Mouse (Mus musculus) granulocyte monocyte progenitor cell, adult 5-6 weeks (primary cell): Measurements from ENCODE around the gene Uap1. TPM values are rescaled to one million over a fixed set of nuclear protein-coding genes. Genes with fewer than 3 reads are reported as not detected.
"Not testable (repeated sequence)": the region's sequence is repeated elsewhere in the genome, so short reads cannot be mapped to it uniquely, and the experiment has no call there.

Source experiments
- ATAC-seq: replicated peaks from 2 replicates; pipeline ENCODE4 v1.8.0; 2016; ENCODE audit warnings: mild to moderate bottlenecking, moderate TSS enrichment, inconsistent platforms; ENCODE audit not compliant: poor library complexity, severe bottlenecking
- total RNA-seq, 2 experiments: library from RNA; stranded (forward) in 1 of 2; stranded (reverse) in 1 of 2; fragments of 200-712, 200-1000 nt in 1 of 2; fragments of >200 nt in 1 of 2; fragmentation: Nextera tagmentation in 1 of 2; gene quantifications; 2 replicates each; pipeline ENCODE4 v1.2.3; 2014 to 2017

The Uap1 gene
- total RNA-seq, 2 experiments from 2014 or later, result 49.5 to 144 TPM

DNA sequence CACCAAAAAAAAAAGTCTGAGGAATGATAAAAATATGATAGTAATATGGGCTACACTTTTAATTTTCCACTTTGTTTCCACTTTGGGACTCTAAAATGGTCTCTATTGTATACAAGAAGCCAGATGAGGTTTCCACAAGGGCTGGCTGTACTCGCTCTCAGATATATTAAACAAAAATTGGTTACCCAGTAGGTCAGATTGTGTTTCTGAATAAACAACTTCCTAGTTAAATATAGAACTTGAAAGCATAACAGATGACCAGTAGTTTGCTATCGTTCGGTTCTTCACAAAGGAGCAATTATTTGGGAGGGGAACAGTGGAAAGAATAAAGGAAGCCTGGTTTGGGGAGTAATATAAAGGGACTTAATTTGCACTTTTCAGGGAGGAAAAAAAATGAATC, 43.8 kb downstream of the Uap1 start:
- ATAC-seq, result no peak

DNA sequence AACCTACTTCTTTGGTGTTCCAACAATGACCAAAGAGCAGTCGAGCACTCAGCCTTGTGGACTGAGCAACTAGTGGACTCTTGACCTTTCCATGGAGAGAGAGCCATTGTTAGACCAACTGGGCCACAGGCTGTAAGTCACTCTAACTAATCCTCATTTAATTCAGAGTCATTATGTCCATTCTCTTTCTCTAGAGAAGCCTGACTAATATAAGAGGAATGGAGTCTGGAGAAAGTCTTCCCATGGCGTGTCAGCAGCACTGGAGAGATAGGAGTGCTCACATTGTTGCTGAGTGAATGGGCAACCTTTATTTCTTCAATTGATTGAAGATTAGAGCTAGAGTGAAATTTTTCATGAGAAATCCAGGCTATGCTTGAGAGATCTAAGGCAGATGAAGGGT, 50.1 kb downstream of the Uap1 start:
- no peak for ATAC-seq

DNA sequence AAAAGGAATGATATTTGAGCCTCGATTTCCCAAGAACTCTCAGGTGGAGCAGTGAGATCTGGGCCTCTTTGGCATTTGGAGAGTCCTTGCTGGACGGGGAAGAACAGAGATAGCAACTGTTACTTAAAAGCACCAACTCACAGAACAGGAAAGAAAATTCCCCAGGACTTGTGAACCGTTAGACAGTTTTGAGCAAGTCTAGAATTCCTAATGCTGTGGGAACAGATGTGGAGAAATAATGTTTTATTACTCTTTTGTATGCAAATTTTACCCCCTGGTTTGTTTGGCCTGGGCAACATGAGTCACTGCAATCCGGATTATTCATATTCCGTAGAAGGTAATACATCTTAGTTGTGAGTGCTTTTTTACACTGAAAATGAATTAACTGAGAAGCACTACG, 61.1 kb downstream of the Uap1 start:
- no peak for ATAC-seq

DNA sequence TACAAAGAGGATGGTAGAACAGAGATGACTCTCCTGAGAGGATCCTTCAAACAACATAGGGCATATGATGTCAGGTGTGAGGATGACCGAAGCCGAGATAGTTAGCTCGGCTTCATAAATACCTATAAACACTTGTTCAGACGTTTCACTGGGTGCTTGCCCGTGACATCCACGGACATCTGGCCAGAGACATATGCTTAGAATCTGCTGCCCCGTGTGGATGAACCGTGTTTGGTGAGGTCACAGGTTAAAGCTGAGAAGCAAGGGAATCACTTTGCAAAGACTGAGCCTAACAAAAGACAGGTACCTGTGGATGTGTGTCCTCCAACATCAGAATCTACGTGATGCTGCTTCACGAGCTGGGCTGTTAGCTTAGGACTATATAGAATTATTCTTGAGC, 62.5 kb downstream of the Uap1 start:
- ATAC-seq, result no peak

DNA sequence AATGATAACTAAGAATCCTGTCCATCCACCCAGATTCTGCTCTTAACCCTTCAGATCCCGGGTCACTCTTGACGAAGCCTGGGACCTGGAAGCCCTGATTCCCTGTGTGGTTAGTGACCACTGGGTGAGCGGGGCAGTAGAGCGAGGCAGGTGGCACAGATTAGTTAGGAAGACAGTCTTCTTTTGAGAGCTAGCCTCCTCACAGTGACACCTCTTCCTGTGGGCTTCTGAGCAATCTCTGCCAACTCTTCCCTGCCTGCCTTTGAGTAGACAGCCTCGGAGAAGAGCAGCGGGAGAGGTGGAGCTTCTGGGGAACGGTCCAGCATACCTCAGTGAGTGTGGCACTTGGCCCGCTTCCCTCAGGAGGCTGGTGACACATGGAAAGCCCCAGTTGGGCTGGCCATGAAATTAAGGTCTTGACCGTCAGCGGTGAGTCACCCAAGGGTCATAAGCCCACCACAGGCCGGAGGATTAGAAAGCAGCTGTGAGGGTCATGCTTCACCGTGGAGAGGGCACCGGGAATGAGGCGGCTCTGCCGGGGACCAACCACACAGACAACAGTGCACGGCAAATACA, 63.0 kb downstream of the Uap1 start:
- no peak for ATAC-seq

DNA sequence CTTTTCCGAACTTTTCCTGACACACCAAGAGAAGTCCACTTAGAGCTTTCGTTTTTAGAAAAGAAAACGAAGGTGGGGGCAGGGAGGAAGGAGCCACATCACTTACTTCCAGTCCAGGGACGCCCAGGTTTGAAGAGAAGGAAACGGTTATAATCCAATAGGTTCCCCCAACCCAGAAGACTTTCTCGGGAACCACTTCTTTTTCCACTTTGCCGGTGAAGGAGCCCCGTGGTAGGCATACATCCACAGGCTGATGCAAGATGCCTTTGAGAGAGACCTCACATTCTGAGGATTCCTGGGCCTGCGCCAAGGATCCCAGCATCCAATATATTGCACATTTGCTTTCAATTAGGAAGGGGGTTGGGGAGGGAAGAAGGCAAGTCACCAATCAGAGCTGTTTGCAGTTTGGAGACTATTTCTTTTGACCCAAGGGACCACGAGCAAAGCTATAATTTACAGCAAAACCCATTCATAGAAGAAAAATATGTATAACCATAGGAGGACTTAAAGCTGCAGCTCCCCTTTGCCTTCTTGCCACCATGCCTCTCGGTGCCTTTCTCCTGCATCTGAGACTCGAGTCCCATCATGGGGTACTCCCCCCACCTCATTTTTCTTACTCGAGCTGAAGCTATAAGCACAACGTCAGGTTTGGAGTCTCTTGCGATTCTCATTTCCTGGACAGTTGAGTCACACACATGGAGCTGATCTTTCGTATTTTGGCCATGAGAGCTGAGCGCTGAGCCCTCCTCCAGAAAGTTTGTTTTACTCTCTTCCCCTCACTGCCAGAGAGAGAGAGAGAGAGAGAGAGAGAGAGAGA, 64.0 kb downstream of the Uap1 start, which contains the start of gene Ddr2:
Ddr2 (minus strand) TSS at position 247 of the 817 bp plus-strand sequence.
- no peak for ATAC-seq

DNA sequence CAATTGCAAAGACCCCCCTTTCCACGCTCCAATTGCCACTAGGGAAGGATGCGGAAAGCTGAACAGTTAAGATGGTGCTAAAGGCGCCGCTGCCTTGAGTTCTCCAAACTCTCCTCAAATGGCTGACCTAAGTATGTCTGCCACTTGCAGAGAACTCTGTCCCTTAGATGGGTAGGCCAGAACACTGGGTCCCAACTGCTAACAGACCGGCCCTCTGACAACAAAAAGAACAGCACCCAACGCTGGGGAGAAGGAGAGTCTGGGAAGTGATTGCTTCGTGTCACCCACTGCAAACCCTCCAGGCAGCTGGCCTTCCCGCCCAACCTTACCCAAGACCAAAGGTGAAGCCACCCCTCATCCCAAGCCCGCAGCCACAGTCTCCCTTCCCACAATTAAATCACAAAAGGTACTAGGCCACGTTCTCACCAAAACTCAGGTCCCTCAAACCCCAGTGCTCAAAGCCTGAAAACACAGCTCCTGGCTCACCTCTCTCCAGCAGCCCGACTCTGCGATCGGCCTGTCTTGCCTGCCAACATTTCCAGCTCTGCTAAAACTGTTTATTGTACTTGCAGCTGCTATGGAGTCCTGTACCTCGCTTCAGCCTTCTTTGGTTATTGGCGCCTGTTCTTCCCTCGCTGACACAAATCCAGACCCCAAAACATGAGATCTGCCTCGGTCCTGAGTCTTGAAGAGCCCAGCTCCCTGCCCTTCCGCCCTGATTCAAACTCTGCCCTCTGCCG, 64.8 kb downstream of the Uap1 start:
- ATAC-seq, result no peak

DNA sequence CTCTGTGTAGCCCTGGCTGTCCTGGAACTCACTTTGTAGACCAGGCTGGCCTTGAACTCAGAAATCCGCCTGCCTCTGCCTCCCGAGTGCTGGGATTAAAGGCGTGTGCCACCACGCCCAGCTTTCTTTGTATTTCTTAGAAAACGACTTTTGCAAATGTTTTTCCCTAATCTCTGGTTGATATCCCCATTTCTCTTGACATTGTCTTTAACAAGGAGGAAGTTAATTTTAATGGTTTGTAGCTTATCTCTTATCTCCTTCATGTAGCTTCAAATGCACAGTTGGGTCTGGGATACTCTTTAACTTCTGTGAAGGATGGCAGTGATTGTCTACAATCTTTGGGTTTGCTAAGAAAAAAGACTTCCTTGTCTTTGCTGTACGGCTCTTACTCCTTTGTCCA, 71.9 kb downstream of the Uap1 start:
- ATAC-seq, result not testable (repeated sequence)

Other genes with a start within 250 kb of the Uap1 start
- not detected in 2 replicates for gene Ccdc190, start 246.3 kb downstream of the Uap1 start, total RNA-seq (2014; fragmentation: Nextera tagmentation)
- not detected in 2 replicates for gene Ccdc190, start 246.3 kb downstream of the Uap1 start, total RNA-seq (2017)
- 1.8 and 2.9 TPM in 2 replicates for gene Hsd17b7, start 205.7 kb downstream of the Uap1 start, total RNA-seq (2014; fragmentation: Nextera tagmentation)
- 3.7 and 6.9 TPM in 2 replicates for gene Hsd17b7, start 205.7 kb downstream of the Uap1 start, total RNA-seq (2017)
- gene Ddr2, start 64.2 kb downstream of the Uap1 start, total RNA-seq (2014; fragmentation: Nextera tagmentation), result not detected in 2 replicates
- 0.05 TPM in 1 of 2 replicates, not detected in the other for gene Ddr2, start 64.2 kb downstream of the Uap1 start, total RNA-seq (2017)
- 30.4 and 35.6 TPM in 2 replicates for gene Uhmk1, start 40.4 kb upstream of the Uap1 start, total RNA-seq (2014; fragmentation: Nextera tagmentation)
- gene Uhmk1, start 40.4 kb upstream of the Uap1 start, total RNA-seq (2017), result 45.6 and 45.8 TPM in 2 replicates
- not detected in 2 replicates for gene Sh2d1b2, start 57.8 kb upstream of the Uap1 start, total RNA-seq (2014; fragmentation: Nextera tagmentation)
- gene Sh2d1b2, start 57.8 kb upstream of the Uap1 start, total RNA-seq (2017), result not detected in 2 replicates
- gene Sh2d1b1, start 102.4 kb upstream of the Uap1 start, total RNA-seq (2014; fragmentation: Nextera tagmentation), result 3.6 and 7.0 TPM in 2 replicates
- gene Sh2d1b1, start 102.4 kb upstream of the Uap1 start, total RNA-seq (2017), result 3.1 and 4.5 TPM in 2 replicates
- 1.9 and 7.8 TPM in 2 replicates for gene Gm7694, start 131.4 kb upstream of the Uap1 start, total RNA-seq (2014; fragmentation: Nextera tagmentation)
- 2.1 and 2.8 TPM in 2 replicates for gene Gm7694, start 131.4 kb upstream of the Uap1 start, total RNA-seq (2017)
- gene Spata46, start 133.8 kb upstream of the Uap1 start, total RNA-seq (2014; fragmentation: Nextera tagmentation), result not detected in 2 replicates
- not detected in 2 replicates for gene Spata46, start 133.8 kb upstream of the Uap1 start, total RNA-seq (2017)